Mouse (Mus musculus) lung, postnatal 25 days (tissue): Measurements from ENCODE around the gene Impg1.
A peak's percentile ranks its signal among the peaks of the same experiment; 100 is the strongest.

ENCODE experiments used
- DNase-seq: peaks from one replicate; pipeline ENCODE4 v3.0.0; 2022; ENCODE audit warnings: low spot score

Impg1 gene

GRCm38 (mm10) chr9:80465381-80465780 lies at the start of gene Impg1:
TSS of gene Impg1 (minus strand) at chr9:80465481.
- no peak for DNase-seq

GRCm38 (mm10) chr9:80509464-80510153 lies 44.3 kb upstream of the Impg1 start:
- DNase-seq: no peak

- no peak for DNase-seq
Measured at GRCm38 (mm10) chr9:80504496-80505012, 39.3 kb upstream of the Impg1 start.

GRCm38 (mm10) chr9:80491591-80491990 lies 26.3 kb upstream of the Impg1 start:
- no peak for DNase-seq

- no peak for DNase-seq
Measured at GRCm38 (mm10) chr9:80460420-80460819, 4.9 kb downstream of the Impg1 start.

GRCm38 (mm10) chr9:80450467-80451261 lies 14.6 kb downstream of the Impg1 start:
- no peak for DNase-seq

- DNase-seq: no peak
Measured at GRCm38 (mm10) chr9:80441096-80441710, 24.1 kb downstream of the Impg1 start.

- DNase-seq: no peak
Measured at GRCm38 (mm10) chr9:80391404-80391803, 73.9 kb downstream of the Impg1 start.

- DNase-seq: no peak
Measured at GRCm38 (mm10) chr9:80391002-80391401, 74.3 kb downstream of the Impg1 start.

GRCm38 (mm10) chr9:80387890-80388289 lies 77.4 kb downstream of the Impg1 start:
- no peak for DNase-seq

- no peak for DNase-seq
Measured at GRCm38 (mm10) chr9:80386492-80386891, 78.8 kb downstream of the Impg1 start.

GRCm38 (mm10) chr9:80386000-80386399 lies 79.3 kb downstream of the Impg1 start:
- DNase-seq: peak; percentile 18

GRCm38 (mm10) chr9:80382711-80383110 lies 82.6 kb downstream of the Impg1 start:
- DNase-seq: no peak

- DNase-seq: no peak
Measured at GRCm38 (mm10) chr9:80380078-80380645, 85.1 kb downstream of the Impg1 start.

- DNase-seq: no peak
Measured at GRCm38 (mm10) chr9:80374100-80374499, 91.2 kb downstream of the Impg1 start.

GRCm38 (mm10) chr9:80373304-80373739 lies 92.0 kb downstream of the Impg1 start:
- no peak for DNase-seq

- DNase-seq: no peak
Measured at GRCm38 (mm10) chr9:80368636-80369035, 96.6 kb downstream of the Impg1 start.

GRCm38 (mm10) chr9:80367520-80368204 lies 97.6 kb downstream of the Impg1 start:
- DNase-seq: no peak

- DNase-seq: no peak
Measured at GRCm38 (mm10) chr9:80360063-80360462, 105.2 kb downstream of the Impg1 start.

- no peak for DNase-seq
Measured at GRCm38 (mm10) chr9:80351678-80352331, 113.5 kb downstream of the Impg1 start.

GRCm38 (mm10) chr9:80351295-80351677 lies 114.0 kb downstream of the Impg1 start:
- no peak for DNase-seq
